Mouse (Mus musculus) liver, embryonic 13.5 days (tissue): Measurements from ENCODE around the gene Papss1. TPM values are rescaled to one million over a fixed set of nuclear protein-coding genes. Genes with fewer than 3 reads are reported as not detected.

Source experiments
- ATAC-seq: fragments of 200-750 bp; cut with Nextera tagmentation; 2 replicates; pipeline ENCODE4 v1.8.0; 2017; ENCODE audit warnings: low read depth, mild to moderate bottlenecking, moderate number of reproducible peaks, moderate library complexity
- DNase-seq: peaks from one replicate; pipeline ENCODE4 v3.0.0; 2022
- H3K27ac ChIP-seq: fragments of 300-500 bp; sonication (generic); 2 replicates; pipeline ENCODE4 v1.5.1; 2015; ENCODE audit warnings: moderate library complexity, mild to moderate bottlenecking, inconsistent platforms
- H3K27me3 ChIP-seq: fragments of 300-500 bp; sonication (generic); 2 replicates; pipeline ENCODE4 v1.6.1; 2015; ENCODE audit warnings: mild to moderate bottlenecking, inconsistent platforms
- H3K36me3 ChIP-seq: fragments of 300-500 bp; sonication (generic); 2 replicates; pipeline ENCODE4 v1.6.1; 2015; ENCODE audit warnings: mild to moderate bottlenecking, inconsistent platforms
- H3K4me1 ChIP-seq: fragments of 300-500 bp; sonication (generic); replicated peaks from 2 replicates; pipeline ENCODE4 v1.6.1; 2015; ENCODE audit warnings: inconsistent platforms
- H3K4me2 ChIP-seq: fragments of 300-500 bp; sonication (generic); 2 replicates; pipeline ENCODE4 v1.6.1; 2015; ENCODE audit warnings: inconsistent platforms, mild to moderate bottlenecking, moderate library complexity
- H3K4me3 ChIP-seq: fragments of 300-500 bp; sonication (generic); replicated peaks from 2 replicates; pipeline ENCODE4 v1.5.1; 2015; ENCODE audit warnings: mild to moderate bottlenecking, inconsistent platforms
- H3K9ac ChIP-seq: fragments of 300-500 bp; sonication (generic); 2 replicates; pipeline ENCODE4 v1.6.1; 2015; ENCODE audit warnings: mild to moderate bottlenecking, inconsistent platforms
- H3K9me3 ChIP-seq: fragments of 300-500 bp; sonication (generic); replicated peaks from 2 replicates; pipeline ENCODE4 v1.6.1; 2016; ENCODE audit warnings: inconsistent platforms
- WGBS: fragments of 180-500 bp; shearing (Covaris S2); methylation state at CpG from one replicate; pipeline ENCODE4 v1.1.7; 2015; ENCODE audit not compliant: insufficient replicate concordance; 5-methylcytosine and 5-hydroxymethylcytosine counted together
- polyA plus RNA-seq: library from polyadenylated mRNA; unstranded; fragments of >200 nt; fragmentation: Nextera tagmentation; extraction: Ambion mirVana; gene quantifications from 2 replicates; pipeline ENCODE4 v1.2.1, GENCODE M21; 2015

Gene Papss1
- polyA plus RNA-seq, 1 experiment from 2014 or later, result 10.1 TPM

- ATAC-seq, result no peak
- H3K4me3 ChIP-seq, result no peak overlapping the region
Observed at GRCm38 (mm10) chr3:131689949-131690348, 125.4 kb downstream of the Papss1 start.

GRCm38 (mm10) chr3:131690543-131690942 is 126.0 kb downstream of the Papss1 start:
- no peak for DNase-seq
- ATAC-seq, result no peak
- Histone ChIP-seq H3K4me3 (no peak overlapping the region), H3K4me2 (no peak overlapping the region), H3K4me1 (no peaks in the 10 kb centered on the region), H3K27me3 (no peaks in the 10 kb centered on the region), H3K36me3 (no peaks in the 10 kb centered on the region), H3K27ac (no peak overlapping the region), H3K9ac (no peak overlapping the region), H3K9me3 (no peaks in the 10 kb centered on the region)
- WGBS, result 70% methylated on average over 7 of the region's 7 CpGs

More at GRCm38 (mm10) chr3:131689949-131690348, 125.4 kb downstream of the Papss1 start:
- H3K4me1 ChIP-seq, result no peaks in the 10 kb centered on the region
- 75% methylated on average over 11 of the region's 11 CpGs for WGBS
- H3K9ac ChIP-seq, result no peak overlapping the region
- H3K9me3 ChIP-seq, result no peaks in the 10 kb centered on the region
- no peak overlapping the region for H3K4me2 ChIP-seq
- H3K27me3 ChIP-seq, result no peaks in the 10 kb centered on the region
- no peak overlapping the region for H3K27ac ChIP-seq
- DNase-seq, result no peak
- H3K36me3 ChIP-seq, result no peaks in the 10 kb centered on the region

- ATAC-seq (no peak), DNase-seq (no peak)
- no peak overlapping the region for H3K9ac ChIP-seq
- no peaks in the 10 kb centered on the region for H3K27me3 ChIP-seq
- WGBS, result 50% methylated on average over 3 of the region's 3 CpGs
- no peaks in the 10 kb centered on the region for H3K4me1 ChIP-seq
- no peak overlapping the region for H3K27ac ChIP-seq
- H3K9me3 ChIP-seq, result no peaks in the 10 kb centered on the region
- H3K4me2 ChIP-seq, result no peak overlapping the region
- no peak overlapping the region for H3K4me3 ChIP-seq
- no peaks in the 10 kb centered on the region for H3K36me3 ChIP-seq
Observed at GRCm38 (mm10) chr3:131691202-131691601, 126.6 kb downstream of the Papss1 start.

Other genes with a start within 250 kb of the Papss1 start
- gene Sgms2, start 73.4 kb upstream of the Papss1 start, polyA plus RNA-seq, result 1.7 and 2.9 TPM in 2 replicates